Comparison of ENCODE assay signal across 18 mouse cellular contexts in the genomic region with DNA sequence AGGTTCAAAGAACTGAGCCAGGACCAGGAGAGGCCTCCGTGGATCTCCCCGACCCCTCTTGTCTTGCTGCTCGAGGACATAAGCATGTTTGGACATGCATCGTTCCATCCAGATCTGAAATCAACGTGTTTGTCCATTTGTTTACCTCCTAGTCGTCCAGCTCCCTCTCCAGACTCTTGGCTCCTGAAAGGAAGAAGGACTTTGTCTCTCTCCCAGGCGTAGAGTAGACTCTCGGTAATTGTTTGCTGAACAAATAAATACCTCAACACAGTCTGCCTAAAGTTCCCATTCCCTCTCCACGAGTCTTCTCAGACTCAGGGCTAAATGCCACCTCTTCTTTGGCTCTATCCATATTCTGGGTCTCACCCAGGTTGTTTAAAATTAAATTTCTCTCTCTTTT.
"Had no signal": no experiment of that assay in that cellular context is flagged by ENCODE, and none has a peak within 500 bp of the region (broad histone marks: within the 10 kb centered on the region; RNA-seq: fewer than 3 reads in every experiment).

No protein-coding gene starts in this region.

- H3K4me3 ChIP-seq: lung, embryonic 15.5 days; megakaryocyte, embryonic 14.5 days; midbrain, embryonic 13.5 days; midbrain, embryonic 15.5 days; neural tube, embryonic 12.5 days; stomach, embryonic 15.5 days had no signal

- H3K9me3 ChIP-seq: lung, embryonic 15.5 days; midbrain, embryonic 13.5 days; midbrain, embryonic 15.5 days; neural tube, embryonic 12.5 days; stomach, embryonic 15.5 days had no signal

- H3K4me2 ChIP-seq: lung, embryonic 15.5 days; midbrain, embryonic 11.5 days; midbrain, embryonic 13.5 days; midbrain, embryonic 15.5 days; neural tube, embryonic 12.5 days; stomach, embryonic 15.5 days had no signal

- H3K27me3 ChIP-seq: lung, embryonic 15.5 days; midbrain, embryonic 15.5 days; neural tube, embryonic 12.5 days; stomach, embryonic 15.5 days had no signal

- H3K36me3 ChIP-seq: lung, embryonic 15.5 days; midbrain, embryonic 13.5 days; midbrain, embryonic 15.5 days; neural tube, embryonic 12.5 days; stomach, embryonic 15.5 days had no signal

- H3K27ac ChIP-seq: liver, embryonic 14.5 days; lung, embryonic 15.5 days; macrophage; midbrain, embryonic 13.5 days; midbrain, embryonic 15.5 days; neural tube, embryonic 12.5 days; stomach, embryonic 15.5 days; stomach, postnatal 0 days had no signal

- ATAC-seq: lung, postnatal 0 days; midbrain, embryonic 13.5 days; midbrain, embryonic 15.5 days had no signal

- DNase-seq: lung, adult 2 months; lung, postnatal 14 days; lung, postnatal 36 days; right cerebral cortex, postnatal 14 days; thymus, adult 2 months; thymus, postnatal 25 days; thymus, postnatal 4 days had no signal

- H3K9ac ChIP-seq: liver, embryonic 14.5 days; lung, embryonic 15.5 days; midbrain, embryonic 13.5 days; midbrain, embryonic 15.5 days; neural tube, embryonic 12.5 days; stomach, embryonic 15.5 days had no signal
